Mouse (Mus musculus): ENCODE measurements around the gene Ldhal6b. TPM values are rescaled to one million over a fixed set of nuclear protein-coding genes. Genes with fewer than 3 reads are reported as not detected.
A peak's percentile ranks its signal among the peaks of the same experiment; 100 is the strongest.

Gene Ldhal6b
- total and polyA plus RNA-seq, 2 experiments from 2014 or later, result 1.3 TPM; not detected in 1

GRCm38 (mm10) chr17:5388351-5388750 lies 30.2 kb downstream of the Ldhal6b start:
- Histone ChIP-seq H3K9ac (no peak overlapping the region), H3K9me3 (ENCODE audit: low read length) (0 out of 2 replicates have a peak, but pooled peaks cover 3% of the 10 kb centered on the region), H3K36me3 (ENCODE audit: insufficient read depth) (no peaks in the 10 kb centered on the region), H3K27ac (ENCODE audit: low read depth, low read length) (no peak overlapping the region), H3K4me2 (ENCODE audit: low read depth) (no peak overlapping the region), H3K27me3 (ENCODE audit: insufficient read depth, low read length) (no peaks in the 10 kb centered on the region), H3K4me3 (ENCODE audit: low read depth, low read length) (no peak overlapping the region), H3K4me1 (ENCODE audit: insufficient read depth) (no peaks in the 10 kb centered on the region)
- DNase-seq, result no peak
- ATAC-seq, result no peak
- WGBS, result 59% methylated on average over 3 of the region's 3 CpGs
- no peak for TF ChIP-seq CTCF (IDR thresholded peaks at IDR 0.05; ENCODE audit: low read depth)

- DNase-seq (no peak), ATAC-seq (no peak)
- Histone ChIP-seq H3K4me2 (ENCODE audit: low read depth) (no peak overlapping the region), H3K4me3 (ENCODE audit: low read depth, low read length) (no peak overlapping the region), H3K4me1 (ENCODE audit: insufficient read depth) (no peaks in the 10 kb centered on the region), H3K27me3 (ENCODE audit: insufficient read depth, low read length) (no peaks in the 10 kb centered on the region), H3K27ac (ENCODE audit: low read depth, low read length) (no peak overlapping the region), H3K9ac (no peak overlapping the region), H3K9me3 (ENCODE audit: low read length) (no peaks in the 10 kb centered on the region), H3K36me3 (ENCODE audit: insufficient read depth) (no peaks in the 10 kb centered on the region)
- no peak for TF ChIP-seq CTCF (IDR thresholded peaks at IDR 0.05; ENCODE audit: low read depth)
- WGBS, result 81% methylated on average over 12 of the region's 12 CpGs
These were observed 31.6 kb downstream of the Ldhal6b start for GRCm38 (mm10) chr17:5386885-5387545.

- no peak overlapping the region for H3K27ac ChIP-seq (ENCODE audit: low read depth, low read length)
- TF ChIP-seq CTCF (IDR thresholded peaks at IDR 0.05; ENCODE audit: low read depth), result no peak
- ATAC-seq (no peak), DNase-seq (no peak)
- H3K36me3 ChIP-seq (ENCODE audit: insufficient read depth), result no peaks in the 10 kb centered on the region
- H3K4me1 ChIP-seq (ENCODE audit: insufficient read depth), result no peaks in the 10 kb centered on the region
- no peaks in the 10 kb centered on the region for H3K27me3 ChIP-seq (ENCODE audit: insufficient read depth, low read length)
- H3K9me3 ChIP-seq (ENCODE audit: low read length), result no peaks in the 10 kb centered on the region
- H3K4me2 ChIP-seq (ENCODE audit: low read depth), result no peak overlapping the region
- 95% methylated on average over 1 of the region's 1 CpGs for WGBS
- H3K9ac ChIP-seq, result no peak overlapping the region
- H3K4me3 ChIP-seq (ENCODE audit: low read depth, low read length), result no peak overlapping the region
These were observed 32.9 kb downstream of the Ldhal6b start for GRCm38 (mm10) chr17:5385694-5386093.

GRCm38 (mm10) chr17:5377930-5378310 lies 40.6 kb downstream of the Ldhal6b start:
- H3K9ac ChIP-seq, result no peak overlapping the region
- no peaks in the 10 kb centered on the region for H3K9me3 ChIP-seq (ENCODE audit: low read length)
- H3K4me3 ChIP-seq (ENCODE audit: low read depth, low read length), result no peak overlapping the region
- WGBS, result 29% methylated on average over 7 of the region's 7 CpGs
- H3K4me1 ChIP-seq (ENCODE audit: insufficient read depth), result no peaks in the 10 kb centered on the region
- no peak for TF ChIP-seq CTCF (IDR thresholded peaks at IDR 0.05; ENCODE audit: low read depth)
- ATAC-seq (no peak), DNase-seq (no peak)
- H3K4me2 ChIP-seq (ENCODE audit: low read depth), result no peak overlapping the region
- 0 out of 2 replicates have a peak overlapping the region, but pooled peaks have one; percentile 29 for H3K27ac ChIP-seq (ENCODE audit: low read depth, low read length)
- H3K36me3 ChIP-seq (ENCODE audit: insufficient read depth), result no peaks in the 10 kb centered on the region
- no peaks in the 10 kb centered on the region for H3K27me3 ChIP-seq (ENCODE audit: insufficient read depth, low read length)

- H3K4me3 ChIP-seq (ENCODE audit: low read depth, low read length), result no peak overlapping the region
- WGBS, result 13% methylated on average over 11 of the region's 11 CpGs
- peak; percentile 86 for ATAC-seq
- no peaks in the 10 kb centered on the region for H3K9me3 ChIP-seq (ENCODE audit: low read length)
- 0 out of 2 replicates have a peak overlapping the region, but pooled peaks have one; percentile 29 for H3K27ac ChIP-seq (ENCODE audit: low read depth, low read length)
- no peaks in the 10 kb centered on the region for H3K27me3 ChIP-seq (ENCODE audit: insufficient read depth, low read length)
- H3K4me1 ChIP-seq (ENCODE audit: insufficient read depth), result no peaks in the 10 kb centered on the region
- no peaks in the 10 kb centered on the region for H3K36me3 ChIP-seq (ENCODE audit: insufficient read depth)
- DNase-seq, result peak; percentile 35
- no peak overlapping the region for H3K4me2 ChIP-seq (ENCODE audit: low read depth)
- no peak for TF ChIP-seq CTCF (IDR thresholded peaks at IDR 0.05; ENCODE audit: low read depth)
- no peak overlapping the region for H3K9ac ChIP-seq
These were observed 41.2 kb downstream of the Ldhal6b start for GRCm38 (mm10) chr17:5377151-5377929.

- no peaks in the 10 kb centered on the region for H3K27me3 ChIP-seq (ENCODE audit: insufficient read depth, low read length)
- 0 out of 2 replicates have a peak, but pooled peaks have one; percentile 32 for ATAC-seq
- H3K36me3 ChIP-seq (ENCODE audit: insufficient read depth), result no peaks in the 10 kb centered on the region
- no peak overlapping the region for H3K4me2 ChIP-seq (ENCODE audit: low read depth)
- H3K9ac ChIP-seq, result no peak overlapping the region
- DNase-seq, result peak; percentile 27
- no peaks in the 10 kb centered on the region for H3K4me1 ChIP-seq (ENCODE audit: insufficient read depth)
- 56% methylated on average over 8 of the region's 8 CpGs for whole genome bisulfite sequencing
- H3K4me3 ChIP-seq (ENCODE audit: low read depth, low read length), result no peak overlapping the region
- TF ChIP-seq CTCF (IDR thresholded peaks at IDR 0.05; ENCODE audit: low read depth), result no peak
- H3K27ac ChIP-seq (ENCODE audit: low read depth, low read length), result no peak overlapping the region
- no peaks in the 10 kb centered on the region for H3K9me3 ChIP-seq (ENCODE audit: low read length)
These were observed 45.6 kb downstream of the Ldhal6b start for GRCm38 (mm10) chr17:5372951-5373350.

GRCm38 (mm10) chr17:5371521-5371920 lies 47.0 kb downstream of the Ldhal6b start:
- no peaks in the 10 kb centered on the region for H3K9me3 ChIP-seq (ENCODE audit: low read length)
- H3K27ac ChIP-seq (ENCODE audit: low read depth, low read length), result no peak overlapping the region
- H3K9ac ChIP-seq, result no peak overlapping the region
- H3K4me3 ChIP-seq (ENCODE audit: low read depth, low read length), result no peak overlapping the region
- WGBS, result 48% methylated on average over 7 of the region's 7 CpGs
- TF ChIP-seq CTCF (IDR thresholded peaks at IDR 0.05; ENCODE audit: low read depth), result no peak
- no peaks in the 10 kb centered on the region for H3K36me3 ChIP-seq (ENCODE audit: insufficient read depth)
- no peaks in the 10 kb centered on the region for H3K4me1 ChIP-seq (ENCODE audit: insufficient read depth)
- DNase-seq, result no peak
- no peaks in the 10 kb centered on the region for H3K27me3 ChIP-seq (ENCODE audit: insufficient read depth, low read length)
- no peak for ATAC-seq
- H3K4me2 ChIP-seq (ENCODE audit: low read depth), result no peak overlapping the region

Data from forebrain, postnatal 0 days (tissue).